Mouse (Mus musculus): Measurements from ENCODE around the gene Ndufa8.

DNA sequence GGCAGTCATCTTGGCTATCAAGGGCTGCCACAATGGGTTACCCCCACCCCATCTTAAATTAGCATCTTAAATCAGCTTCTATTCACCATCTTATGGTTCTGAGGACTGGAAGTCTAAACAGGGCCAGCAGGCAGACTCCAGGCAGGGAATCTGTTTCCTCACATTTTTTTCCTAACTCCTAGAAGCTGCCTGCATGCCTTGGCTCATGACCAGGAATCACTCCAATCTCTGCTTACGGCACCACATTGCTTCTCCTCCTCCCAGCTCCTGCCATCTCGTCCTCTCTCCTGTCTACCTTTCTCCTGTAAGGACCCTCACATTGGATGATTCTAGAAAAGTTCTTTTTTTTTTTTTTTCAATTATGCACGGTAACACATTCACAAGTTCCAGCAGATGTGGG lies 4.0 kb upstream of the Ndufa8 start:
- TF ChIP-seq POLR2A (IDR thresholded peaks at IDR 0.05; ENCODE audit: control insufficient read depth, extremely low read depth, insufficient read depth, low read length, poor library complexity), result no peak
- TF ChIP-seq CTCF (IDR thresholded peaks at IDR 0.05; ENCODE audit: borderline replicate concordance, control insufficient read depth, extremely low read depth, insufficient read depth, low read length, poor library complexity), result no peak

Data from thymus, adult 2 months (tissue).